Mouse (Mus musculus) heart, embryonic 11.5 days (tissue): ENCODE measurements around the gene Zmiz1. TPM values are rescaled to one million over a fixed set of nuclear protein-coding genes. Genes with fewer than 3 reads are reported as not detected.

ENCODE experiments used
- ATAC-seq: fragments of 200-750 bp; cut with Nextera tagmentation; replicated peaks from 2 replicates; pipeline ENCODE4 v1.8.0; 2017; ENCODE audit warnings: moderate library complexity; ENCODE audit not compliant: insufficient number of reproducible peaks, low FRiP score, low TSS enrichment
- H3K27ac ChIP-seq: fragments of 300-500 bp; sonication (generic); 2 replicates; pipeline ENCODE4 v1.5.1; 2014; ENCODE audit warnings: mild to moderate bottlenecking, low read depth, low read length
- H3K27me3 ChIP-seq: fragments of 300-500 bp; sonication (generic); 2 replicates; pipeline ENCODE4 v1.6.1; 2014; ENCODE audit warnings: mild to moderate bottlenecking, low read length, mixed read lengths; ENCODE audit not compliant: control insufficient read depth, insufficient read depth
- H3K36me3 ChIP-seq: fragments of 300-500 bp; sonication (generic); 2 replicates; pipeline ENCODE4 v1.6.1; 2014; ENCODE audit warnings: mild to moderate bottlenecking, low read length, moderate library complexity, mixed read lengths; ENCODE audit not compliant: control insufficient read depth, insufficient read depth
- H3K4me1 ChIP-seq: fragments of 300-500 bp; sonication (generic); 2 replicates; pipeline ENCODE4 v1.6.1; 2014; ENCODE audit warnings: low read length; ENCODE audit not compliant: control insufficient read depth, insufficient read depth
- H3K4me2 ChIP-seq: fragments of 300-500 bp; sonication (generic); 2 replicates; pipeline ENCODE4 v1.6.1; 2014; ENCODE audit warnings: mild to moderate bottlenecking, moderate library complexity
- H3K4me3 ChIP-seq: fragments of 300-500 bp; sonication (generic); 2 replicates; pipeline ENCODE4 v1.5.1; 2014; ENCODE audit warnings: low read depth, low read length
- H3K9ac ChIP-seq: fragments of 300-500 bp; sonication (generic); 2 replicates; pipeline ENCODE4 v1.6.1; 2014; ENCODE audit warnings: mild to moderate bottlenecking, low read depth, low read length, moderate library complexity
- H3K9me3 ChIP-seq: fragments of 300-500 bp; sonication (generic); replicated peaks from 2 replicates; pipeline ENCODE4 v1.6.1; 2016; ENCODE audit warnings: low read length; ENCODE audit not compliant: control insufficient read depth
- WGBS: fragments of 180-500 bp; shearing (Covaris S2); extraction: QIAGEN DNeasy Blood & Tissue Kit; methylation state at CpG from one replicate; pipeline ENCODE4 v1.1.7; 2014; ENCODE audit not compliant: insufficient replicate concordance; 5-methylcytosine and 5-hydroxymethylcytosine counted together
- polyA plus RNA-seq: library from polyadenylated mRNA; unstranded; fragments of >200 nt; fragmentation: Nextera tagmentation; extraction: Ambion mirVana; gene quantifications from 2 replicates; pipeline ENCODE4 v1.2.1, GENCODE M21; 2014

The Zmiz1 gene
- polyA plus RNA-seq, 1 experiment from 2014 or later, result 34.9 TPM

DNA sequence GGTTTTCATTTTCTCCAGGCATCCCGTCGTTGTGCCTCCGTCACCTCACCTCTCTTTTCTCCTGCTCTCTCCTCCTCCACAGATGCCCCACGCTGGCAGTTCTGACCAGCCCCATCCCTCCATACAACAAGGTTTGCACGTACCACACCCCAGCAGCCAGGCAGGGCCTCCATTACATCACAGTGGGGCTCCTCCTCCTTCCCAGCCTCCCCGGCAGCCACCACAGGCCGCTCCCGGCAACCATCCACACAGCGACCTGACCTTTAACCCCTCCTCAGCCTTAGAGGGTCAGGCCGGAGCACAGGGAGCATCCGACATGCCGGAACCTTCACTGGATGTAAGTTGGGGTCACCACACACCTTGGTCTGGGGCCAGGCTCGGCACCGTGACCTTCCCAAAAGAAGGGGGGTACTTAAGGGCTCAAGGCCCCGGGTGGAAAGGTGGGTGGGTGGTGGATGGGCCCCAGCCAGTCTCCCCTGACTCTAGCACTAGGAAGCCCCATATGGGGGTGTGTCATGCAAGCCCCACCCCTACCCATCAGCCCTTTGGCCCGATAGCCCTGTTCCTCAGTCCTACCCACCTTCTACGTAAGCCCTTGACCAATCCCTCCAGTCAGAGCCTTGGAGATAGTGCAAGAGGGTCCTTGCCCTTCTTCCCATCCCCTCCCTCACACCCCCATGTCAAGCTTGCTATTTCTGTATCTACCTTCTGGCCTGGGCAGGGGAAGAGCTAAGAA lies 202.4 kb downstream of the Zmiz1 start:
- no peaks in the 10 kb centered on the region for H3K9me3 ChIP-seq
- peaks cover 61% of the 10 kb centered on the region for H3K36me3 ChIP-seq
- WGBS, result 82% methylated on average over 16 of the region's 17 CpGs
- H3K4me2 ChIP-seq, result no peak overlapping the region
- 0 out of 2 replicates have a peak, but pooled peaks cover 4% of the 10 kb centered on the region for H3K4me1 ChIP-seq
- H3K9ac ChIP-seq, result no peak overlapping the region
- H3K4me3 ChIP-seq, result no peak overlapping the region
- ATAC-seq, result no peak
- H3K27ac ChIP-seq, result no peak overlapping the region
- H3K27me3 ChIP-seq, result no peaks in the 10 kb centered on the region

GRCm38 (mm10) chr14:25663649-25664309 lies 204.8 kb downstream of the Zmiz1 start:
- Histone ChIP-seq H3K9ac (no peak overlapping the region), H3K27me3 (no peaks in the 10 kb centered on the region), H3K4me1 (0 out of 2 replicates have a peak, but pooled peaks cover 4% of the 10 kb centered on the region), H3K4me3 (no peak overlapping the region), H3K4me2 (no peak overlapping the region), H3K9me3 (no peaks in the 10 kb centered on the region), H3K27ac (no peak overlapping the region), H3K36me3 (peaks cover 37% of the 10 kb centered on the region)
- WGBS, result 79% methylated on average over 7 of the region's 7 CpGs
- ATAC-seq, result no peak

DNA sequence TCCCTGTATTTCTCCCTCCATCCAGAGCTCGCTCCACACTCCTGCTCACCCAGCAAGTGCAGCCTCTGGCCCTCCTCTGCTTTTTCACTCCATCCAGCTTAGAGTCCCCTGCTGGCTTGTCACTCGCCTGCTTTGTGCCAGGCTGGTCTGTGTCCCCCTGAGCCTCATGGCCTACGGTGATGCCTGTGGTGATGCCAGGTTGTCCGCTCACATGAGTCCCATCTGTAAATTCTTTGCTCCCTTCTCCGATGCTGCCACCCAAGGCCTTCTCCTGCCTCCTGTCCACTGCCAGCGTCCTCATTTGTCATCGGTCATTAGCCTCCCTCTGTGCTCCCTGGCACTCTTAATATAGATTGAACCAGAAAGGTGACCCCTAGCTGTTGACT lies 205.3 kb downstream of the Zmiz1 start:
- Histone ChIP-seq H3K4me1 (0 out of 2 replicates have a peak, but pooled peaks cover 4% of the 10 kb centered on the region), H3K4me2 (no peak overlapping the region), H3K27ac (no peak overlapping the region), H3K36me3 (peaks cover 31% of the 10 kb centered on the region), H3K27me3 (no peaks in the 10 kb centered on the region), H3K9ac (no peak overlapping the region), H3K4me3 (no peak overlapping the region), H3K9me3 (no peaks in the 10 kb centered on the region)
- ATAC-seq, result no peak
- WGBS, result 74% methylated on average over 7 of the region's 7 CpGs

DNA sequence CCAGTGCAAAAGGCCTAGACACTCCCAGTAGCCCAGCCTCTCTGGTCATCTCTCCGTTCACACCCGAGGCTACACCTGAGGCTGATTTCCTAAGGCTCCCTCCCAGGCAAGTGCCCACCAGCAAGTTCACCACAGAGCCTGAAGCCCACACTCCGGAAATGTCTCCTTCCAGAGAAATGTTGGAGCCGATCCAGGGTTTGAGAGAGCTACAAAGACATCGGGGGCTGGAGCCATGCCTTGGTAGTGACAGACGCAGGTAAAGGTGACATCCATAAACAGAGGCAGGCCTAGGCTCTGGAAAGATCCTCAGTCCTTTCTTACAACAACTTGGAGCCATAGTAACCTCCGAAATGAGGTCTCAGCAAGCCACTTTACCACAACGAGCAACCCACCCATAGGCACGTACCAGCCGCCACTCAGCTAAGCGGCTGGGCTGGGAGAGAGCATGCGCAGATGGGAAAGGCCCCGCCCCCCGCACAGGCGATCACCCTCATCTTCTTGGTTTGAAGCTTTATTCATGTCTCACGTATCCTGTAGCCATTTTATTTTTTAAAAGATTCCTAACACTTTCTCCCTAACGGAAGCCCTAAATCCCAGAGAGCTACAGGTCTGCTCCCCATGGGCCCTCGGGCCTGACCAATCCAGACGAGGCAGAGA lies 206.5 kb downstream of the Zmiz1 start:
- Histone ChIP-seq H3K9ac (no peak overlapping the region), H3K4me3 (no peak overlapping the region), H3K36me3 (peaks cover 28% of the 10 kb centered on the region), H3K27ac (no peak overlapping the region), H3K4me2 (no peak overlapping the region), H3K9me3 (no peaks in the 10 kb centered on the region), H3K27me3 (no peaks in the 10 kb centered on the region), H3K4me1 (0 out of 2 replicates have a peak, but pooled peaks cover 4% of the 10 kb centered on the region)
- ATAC-seq, result no peak
- 68% methylated on average over 19 of the region's 19 CpGs for WGBS

DNA sequence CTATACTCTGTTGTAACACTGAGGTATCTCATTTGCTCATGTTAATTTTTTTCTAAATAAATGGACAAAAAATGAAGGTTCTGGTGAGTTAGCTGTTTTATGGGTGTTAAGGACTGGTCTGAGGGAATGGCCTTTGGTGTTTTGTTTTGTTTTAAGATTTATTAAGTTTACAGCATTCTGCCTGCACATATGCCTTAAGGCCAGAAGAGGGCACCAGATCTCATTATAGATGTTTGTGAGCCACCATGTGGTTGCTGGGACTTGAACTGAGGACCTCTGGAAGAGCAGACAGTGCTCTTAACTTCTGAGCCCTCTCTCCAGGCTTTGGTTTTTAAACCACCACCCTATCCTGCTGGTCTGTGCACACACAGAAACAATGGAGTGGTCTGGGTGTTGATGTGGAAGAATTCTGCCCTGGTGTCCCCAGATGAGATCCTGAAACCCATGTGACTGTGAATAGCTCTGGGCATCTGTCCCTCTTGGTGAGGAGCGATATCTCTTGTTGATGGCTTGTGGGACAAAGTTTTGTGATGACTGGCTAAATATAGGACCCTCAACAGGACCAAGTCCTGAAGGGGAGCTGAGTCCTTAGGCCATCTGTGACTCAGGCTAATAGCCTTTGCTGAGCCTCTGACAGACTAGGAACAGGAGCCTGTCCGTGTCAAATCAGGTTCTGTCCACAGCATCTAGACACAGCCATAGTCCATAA lies 207.8 kb downstream of the Zmiz1 start:
- no peak overlapping the region for H3K9ac ChIP-seq
- peak; percentile 60 for ATAC-seq
- no peaks in the 10 kb centered on the region for H3K9me3 ChIP-seq
- no peak overlapping the region for H3K4me3 ChIP-seq
- no peak overlapping the region for H3K4me2 ChIP-seq
- peaks cover 22% of the 10 kb centered on the region for H3K36me3 ChIP-seq
- 50% methylated on average over 2 of the region's 2 CpGs for WGBS
- peak overlapping the region; percentile 36 for H3K27ac ChIP-seq
- H3K27me3 ChIP-seq, result no peaks in the 10 kb centered on the region
- H3K4me1 ChIP-seq, result 0 out of 2 replicates have a peak, but pooled peaks cover 4% of the 10 kb centered on the region

GRCm38 (mm10) chr14:25667587-25667986 lies 208.6 kb downstream of the Zmiz1 start:
- Histone ChIP-seq H3K9ac (no peak overlapping the region), H3K4me1 (0 out of 2 replicates have a peak, but pooled peaks cover 4% of the 10 kb centered on the region), H3K9me3 (no peaks in the 10 kb centered on the region), H3K36me3 (peaks cover 18% of the 10 kb centered on the region), H3K27ac (peak overlapping the region; percentile 36), H3K4me3 (no peak overlapping the region), H3K4me2 (no peak overlapping the region), H3K27me3 (no peaks in the 10 kb centered on the region)
- WGBS, result 45% methylated on average over 3 of the region's 3 CpGs
- no peak for ATAC-seq

- Histone ChIP-seq H3K4me1 (no peaks in the 10 kb centered on the region), H3K36me3 (no peaks in the 10 kb centered on the region), H3K9me3 (no peaks in the 10 kb centered on the region), H3K4me3 (no peak overlapping the region), H3K4me2 (no peak overlapping the region), H3K27me3 (no peaks in the 10 kb centered on the region), H3K27ac (no peak overlapping the region), H3K9ac (no peak overlapping the region)
- WGBS, result 63% methylated on average over 7 of the region's 7 CpGs
- ATAC-seq, result no peak
Observed at GRCm38 (mm10) chr14:25679625-25680024, 220.6 kb downstream of the Zmiz1 start.

DNA sequence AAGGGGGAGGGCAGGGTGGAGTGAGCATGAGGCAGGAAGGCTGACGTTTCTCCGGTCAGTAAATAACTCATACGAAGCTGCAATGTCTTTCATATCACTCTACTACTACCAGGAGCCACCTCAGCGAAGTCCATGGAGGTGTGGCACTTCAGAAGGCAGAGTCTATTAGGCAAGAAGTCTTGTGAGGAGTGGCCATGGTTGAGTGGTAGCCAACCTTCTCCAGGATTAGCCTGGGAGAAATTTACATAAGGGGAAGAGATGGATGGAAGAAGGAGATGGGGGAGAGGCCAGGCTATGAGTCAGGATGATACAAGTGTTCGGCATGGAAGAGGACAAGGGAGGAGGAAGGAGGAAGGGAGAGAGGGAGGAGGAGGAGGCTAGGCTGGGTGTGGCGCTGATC lies 223.0 kb downstream of the Zmiz1 start:
- Histone ChIP-seq H3K4me2 (no peak overlapping the region), H3K27ac (no peak overlapping the region), H3K36me3 (no peaks in the 10 kb centered on the region), H3K27me3 (no peaks in the 10 kb centered on the region), H3K4me1 (peaks cover 11% of the 10 kb centered on the region), H3K9ac (no peak overlapping the region), H3K4me3 (no peak overlapping the region), H3K9me3 (no peaks in the 10 kb centered on the region)
- no peak for ATAC-seq
- 71% methylated on average over 6 of the region's 6 CpGs for WGBS
